Mouse (Mus musculus) left cerebral cortex, adult 8-10 months (tissue): Measurements from ENCODE around the gene Olfr104-ps. TPM values are rescaled to one million over a fixed set of nuclear protein-coding genes. Genes with fewer than 3 reads are reported as not detected.

Experiments
- DNase-seq, 2 experiments: peaks; one replicate each; pipeline ENCODE4 v3.0.0; 2022; ENCODE audit warnings: low spot score in 2 of 2
- total RNA-seq, 4 experiments: library from RNA; stranded (reverse); gene quantifications; 2 replicates each; pipeline ENCODE4 v1.2.4; 2022

Gene Olfr104-ps
- total RNA-seq, result not detected

DNA sequence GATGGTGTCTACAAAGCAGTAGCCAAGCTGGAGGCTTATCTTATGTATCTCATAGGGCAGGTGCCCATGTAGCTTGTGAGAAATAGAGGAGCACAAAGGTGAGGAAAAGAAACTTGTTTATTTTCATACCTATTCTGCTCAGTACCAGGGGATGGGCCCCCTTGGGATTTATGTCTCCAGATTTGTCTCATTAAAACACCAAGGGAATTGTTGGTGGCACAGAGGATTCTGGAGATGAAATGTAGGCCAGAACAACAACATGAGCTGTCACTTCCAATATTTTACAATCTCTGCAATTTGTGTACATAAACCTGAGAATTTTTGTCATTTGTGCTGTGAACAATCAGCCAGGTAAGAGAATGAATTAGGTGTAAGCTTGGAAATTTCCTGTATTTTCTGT lies at the start of gene Olfr104-ps:
Gene Olfr104-ps (plus strand): TSS at position 301 of the 400 bp plus-strand sequence.
- DNase-seq, result no peak

DNA sequence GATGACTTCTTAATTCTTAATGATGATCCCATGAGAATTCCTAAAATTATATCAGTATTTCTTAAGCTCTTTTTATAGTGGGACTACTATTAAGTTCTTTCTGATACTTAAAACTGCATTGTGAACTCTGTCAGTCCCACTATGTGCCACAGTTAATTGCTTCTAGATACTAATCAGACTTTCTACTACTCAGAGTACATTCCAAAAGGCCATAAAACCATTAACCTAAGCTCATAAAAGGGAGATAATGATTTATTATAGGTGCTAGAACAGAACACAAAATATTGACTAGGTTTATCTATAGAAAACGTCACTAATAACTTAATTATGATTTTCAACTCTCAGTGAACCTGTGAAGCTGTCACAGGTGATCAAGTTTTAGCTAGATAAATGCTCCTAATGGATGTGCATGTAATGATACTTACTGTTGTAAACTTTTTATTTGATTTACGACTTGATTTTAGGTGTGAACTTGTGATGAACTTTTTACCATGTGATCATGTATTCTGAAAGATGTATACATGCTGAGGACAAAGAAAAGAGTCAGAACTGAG lies 49.2 kb upstream of the Olfr104-ps start:
- DNase-seq, result no peak

DNA sequence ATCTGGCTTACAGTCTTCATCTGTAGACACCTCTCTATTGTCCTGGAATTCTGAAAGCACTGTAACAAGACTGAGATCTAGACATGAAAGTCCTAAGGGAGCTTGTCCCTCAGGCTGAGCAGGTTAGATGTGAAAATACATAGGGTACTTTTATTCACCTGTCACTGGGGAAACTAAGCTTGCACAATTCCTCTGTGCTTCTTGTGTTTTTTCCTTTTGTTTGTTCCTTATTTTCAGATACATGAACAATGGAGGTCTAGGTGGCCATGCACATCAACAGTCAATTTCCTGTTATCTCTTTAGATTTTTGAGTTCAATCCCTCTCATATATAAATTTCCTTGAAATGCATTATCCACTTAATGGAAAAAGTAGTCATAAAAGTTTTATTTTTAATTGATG lies 42.4 kb upstream of the Olfr104-ps start, which contains the start of gene Olfr102:
Gene Olfr102 (minus strand): TSS at position 101 of the 400 bp plus-strand sequence.
- no peak for DNase-seq

DNA sequence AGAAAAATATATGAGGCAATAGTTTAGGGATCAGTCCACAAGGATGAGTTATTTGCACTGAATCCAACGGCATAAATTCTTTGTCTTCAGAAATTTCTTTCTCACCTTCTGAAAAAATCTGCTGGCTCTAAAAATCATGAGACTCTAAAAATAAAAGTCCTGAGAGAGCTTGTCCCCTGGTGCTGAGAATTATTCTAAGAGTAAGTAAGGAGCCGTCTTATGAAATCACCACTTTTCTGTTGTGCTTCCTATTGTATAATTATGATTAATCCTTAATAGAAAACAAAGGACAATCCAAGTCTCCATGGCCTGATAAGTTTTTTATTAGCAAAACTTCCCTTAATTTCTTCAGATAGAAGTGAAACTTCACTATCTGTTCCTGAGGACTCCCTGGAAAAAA lies 19.8 kb upstream of the Olfr104-ps start, which contains the start of gene Olfr103:
Gene Olfr103 (minus strand): TSS at position 101 of the 400 bp plus-strand sequence.
- no peak for DNase-seq

DNA sequence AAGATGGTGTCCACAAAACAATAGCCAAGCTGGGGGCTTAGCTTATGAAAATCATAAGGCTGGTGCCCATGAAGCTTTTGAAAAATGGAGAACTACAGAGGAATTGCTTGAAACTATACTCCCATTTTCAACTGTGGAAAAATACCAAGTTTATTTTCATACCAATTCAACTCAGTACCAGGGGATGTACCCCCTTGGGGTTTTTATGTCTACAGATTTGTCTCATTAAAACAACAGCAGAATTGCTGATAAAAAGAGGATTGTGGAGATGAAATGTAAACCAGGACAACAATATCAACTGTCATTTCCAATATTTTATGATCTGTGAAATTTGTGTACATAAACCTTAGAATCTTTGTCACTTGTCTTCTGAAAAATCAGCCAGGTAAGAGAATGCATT lies 19.4 kb downstream of the Olfr104-ps start, which contains the start of gene Olfr105-ps:
Gene Olfr105-ps (plus strand): TSS at position 301 of the 400 bp plus-strand sequence.
- DNase-seq, result no peak

DNA sequence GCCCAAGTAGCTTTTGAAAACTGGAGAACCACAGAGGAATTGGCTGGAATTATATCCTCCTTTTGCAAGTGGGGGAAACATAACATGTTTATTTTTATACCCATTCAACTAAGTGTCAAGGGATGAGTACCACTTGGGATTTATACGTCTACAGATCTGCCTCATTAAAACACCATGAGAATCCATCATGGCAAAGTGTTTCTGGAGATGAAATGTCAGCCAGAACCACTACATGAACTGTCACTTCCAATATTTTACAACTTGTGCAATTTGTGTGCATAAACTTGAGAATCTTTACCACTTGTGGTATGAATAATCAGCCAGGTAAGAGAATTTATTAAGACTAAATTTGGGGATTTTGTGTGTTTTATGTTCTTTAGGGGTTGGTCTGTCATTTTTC lies 30.7 kb downstream of the Olfr104-ps start, which contains the start of gene Olfr106-ps:
Gene Olfr106-ps (plus strand): TSS at position 301 of the 400 bp plus-strand sequence.
- DNase-seq, result no peak

DNA sequence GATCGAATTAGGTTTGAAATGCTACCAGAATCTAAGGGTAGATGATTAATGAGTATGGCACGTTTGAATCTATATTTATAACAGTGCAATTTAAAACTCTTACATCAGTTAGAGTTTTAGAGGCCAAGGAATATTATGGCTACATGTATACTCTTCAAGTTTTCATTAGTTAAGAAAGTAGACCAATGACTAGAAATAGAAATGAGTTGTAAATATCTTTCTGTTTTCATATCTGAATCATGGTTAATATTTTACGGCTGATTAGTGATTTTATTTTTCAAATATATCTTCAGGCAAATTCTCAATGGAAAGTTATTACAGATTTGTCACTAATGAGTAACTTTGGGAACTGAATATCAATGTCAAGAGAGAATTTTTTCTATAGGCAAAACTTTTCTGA lies 39.5 kb downstream of the Olfr104-ps start, which contains the start of gene Olfr107:
Gene Olfr107 (plus strand): TSS at position 301 of the 400 bp plus-strand sequence.
- no peak for DNase-seq

DNA sequence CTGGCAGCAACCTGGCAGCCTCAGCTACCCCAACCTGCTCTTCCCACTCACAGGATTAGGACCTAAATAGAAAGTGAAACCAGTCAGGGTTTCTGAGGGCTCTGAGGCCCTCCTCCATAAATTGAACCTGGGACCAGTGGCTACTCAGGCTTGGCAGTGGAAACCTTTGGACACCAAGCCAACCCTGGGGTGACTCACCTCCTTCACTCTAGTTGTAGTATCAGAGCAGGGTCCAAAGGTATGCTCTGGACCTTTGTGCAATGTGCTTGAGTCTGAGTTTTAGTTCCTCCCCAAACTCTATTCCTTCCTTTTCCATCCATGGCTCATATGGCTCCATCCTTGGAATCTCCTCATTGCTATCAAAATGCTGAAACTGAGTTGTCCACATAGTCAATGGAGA lies 54.0 kb downstream of the Olfr104-ps start:
- no peak for DNase-seq

Other genes with a start within 250 kb of the Olfr104-ps start
- gene Olfr92, start 239.5 kb upstream of the Olfr104-ps start, total RNA-seq, result not detected
- not detected for gene Olfr93, start 198.1 kb upstream of the Olfr104-ps start, total RNA-seq
- not detected for gene Ubd, start 165.7 kb upstream of the Olfr104-ps start, total RNA-seq
- gene Olfr94, start 158.6 kb upstream of the Olfr104-ps start, total RNA-seq, result not detected
- gene Olfr95, start 146.5 kb upstream of the Olfr104-ps start, total RNA-seq, result not detected
- gene Olfr96, start 139.4 kb upstream of the Olfr104-ps start, total RNA-seq, result not detected
- gene Olfr97, start 122.3 kb upstream of the Olfr104-ps start, total RNA-seq, result not detected
- gene Olfr98, start 95.8 kb upstream of the Olfr104-ps start, total RNA-seq, result not detected
- gene H2-M3, start 89.4 kb upstream of the Olfr104-ps start, total RNA-seq, result 1 to 10 TPM; 3.5 to 7.0 (median 4.7) TPM
- not detected for gene Olfr99, start 76.1 kb upstream of the Olfr104-ps start, total RNA-seq
- gene Olfr101, start 55.3 kb upstream of the Olfr104-ps start, total RNA-seq, result not detected
- gene Olfr102, start 42.5 kb upstream of the Olfr104-ps start, total RNA-seq, result not detected
- gene Olfr103, start 19.9 kb upstream of the Olfr104-ps start, total RNA-seq, result not detected
- gene Olfr105-ps, start 19.5 kb downstream of the Olfr104-ps start, total RNA-seq, result not detected
- not detected for gene Olfr106-ps, start 30.8 kb downstream of the Olfr104-ps start, total RNA-seq
- gene Olfr107, start 39.6 kb downstream of the Olfr104-ps start, total RNA-seq, result not detected
- not detected for gene Olfr108, start 85.9 kb downstream of the Olfr104-ps start, total RNA-seq
- gene Olfr109, start 99.3 kb downstream of the Olfr104-ps start, total RNA-seq, result not detected
- gene H2-M2, start 124.0 kb downstream of the Olfr104-ps start, total RNA-seq, result not detected
- 1 to 10 TPM in 1 of 4 experiments, under 1 TPM in 1, not detected in 2; 0.87 to 1.6 TPM for gene Olfr110, start 132.9 kb downstream of the Olfr104-ps start, total RNA-seq
- gene Olfr111, start 148.4 kb downstream of the Olfr104-ps start, total RNA-seq, result 1 to 10 TPM in 2 of 4 experiments, under 1 TPM in 2; 0.36 to 3.8 (median 1.7) TPM
- gene Olfr112, start 209.9 kb downstream of the Olfr104-ps start, total RNA-seq, result not detected
- gene Olfr113, start 218.1 kb downstream of the Olfr104-ps start, total RNA-seq, result not detected
- gene Olfr114, start 233.2 kb downstream of the Olfr104-ps start, total RNA-seq, result not detected